Mouse (Mus musculus) layer of hippocampus, postnatal 36 days (tissue): ENCODE measurements around the gene Pigr. TPM values are rescaled to one million over a fixed set of nuclear protein-coding genes. Genes with fewer than 3 reads are reported as not detected.

Source experiments
- DNase-seq, 2 experiments: peaks; one replicate each; pipeline ENCODE4 v3.0.0; 2022
- total RNA-seq, 2 experiments: library from RNA; stranded (reverse); gene quantifications; 2 replicates each; pipeline ENCODE4 v1.2.3; 2021

The Pigr gene
- total RNA-seq, 2 experiments from 2014 or later: not detected

DNA sequence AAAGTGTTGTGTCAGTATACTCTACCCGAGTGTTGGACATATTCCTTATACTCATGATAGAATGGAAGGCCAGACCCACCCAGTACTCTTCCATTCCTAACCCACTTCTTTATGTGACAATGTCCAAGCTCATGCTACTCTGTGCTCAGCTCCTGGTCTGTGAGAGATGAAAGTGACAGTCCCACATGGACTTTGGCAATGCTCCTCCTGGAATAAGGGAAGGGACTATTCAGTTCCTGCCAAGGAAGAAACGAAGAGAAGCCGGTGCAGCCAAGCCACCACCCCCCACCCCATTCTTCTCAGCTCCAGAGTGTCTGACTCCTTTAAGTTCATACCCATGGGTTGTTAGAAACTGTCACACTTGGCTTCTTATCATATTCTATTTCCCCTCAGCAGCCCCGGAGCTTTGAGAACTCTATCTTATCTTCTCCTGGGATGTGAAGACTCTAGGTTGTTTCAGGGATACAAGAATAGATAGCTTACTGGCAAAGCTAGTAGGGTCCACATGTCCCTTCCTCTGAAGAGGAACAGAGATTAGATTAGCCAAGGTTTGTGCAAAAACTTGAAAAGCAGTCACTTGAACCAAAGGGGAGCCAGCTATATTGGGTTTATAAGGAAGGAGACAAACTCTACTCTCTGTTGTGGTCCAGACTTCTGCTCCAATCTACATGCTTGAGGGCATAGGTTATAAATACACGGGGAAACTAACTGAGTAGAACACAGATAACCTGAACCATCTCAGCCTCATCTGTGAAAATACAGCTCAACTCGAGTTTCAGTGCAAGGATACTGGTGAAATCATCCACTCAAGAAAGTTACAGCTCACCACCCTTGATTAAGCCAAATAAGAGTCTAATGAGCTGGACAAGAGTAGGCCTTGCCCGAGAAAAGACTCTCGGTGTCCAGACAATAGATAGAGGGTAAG lies 3.7 kb downstream of the Pigr start:
- DNase-seq: no peak

DNA sequence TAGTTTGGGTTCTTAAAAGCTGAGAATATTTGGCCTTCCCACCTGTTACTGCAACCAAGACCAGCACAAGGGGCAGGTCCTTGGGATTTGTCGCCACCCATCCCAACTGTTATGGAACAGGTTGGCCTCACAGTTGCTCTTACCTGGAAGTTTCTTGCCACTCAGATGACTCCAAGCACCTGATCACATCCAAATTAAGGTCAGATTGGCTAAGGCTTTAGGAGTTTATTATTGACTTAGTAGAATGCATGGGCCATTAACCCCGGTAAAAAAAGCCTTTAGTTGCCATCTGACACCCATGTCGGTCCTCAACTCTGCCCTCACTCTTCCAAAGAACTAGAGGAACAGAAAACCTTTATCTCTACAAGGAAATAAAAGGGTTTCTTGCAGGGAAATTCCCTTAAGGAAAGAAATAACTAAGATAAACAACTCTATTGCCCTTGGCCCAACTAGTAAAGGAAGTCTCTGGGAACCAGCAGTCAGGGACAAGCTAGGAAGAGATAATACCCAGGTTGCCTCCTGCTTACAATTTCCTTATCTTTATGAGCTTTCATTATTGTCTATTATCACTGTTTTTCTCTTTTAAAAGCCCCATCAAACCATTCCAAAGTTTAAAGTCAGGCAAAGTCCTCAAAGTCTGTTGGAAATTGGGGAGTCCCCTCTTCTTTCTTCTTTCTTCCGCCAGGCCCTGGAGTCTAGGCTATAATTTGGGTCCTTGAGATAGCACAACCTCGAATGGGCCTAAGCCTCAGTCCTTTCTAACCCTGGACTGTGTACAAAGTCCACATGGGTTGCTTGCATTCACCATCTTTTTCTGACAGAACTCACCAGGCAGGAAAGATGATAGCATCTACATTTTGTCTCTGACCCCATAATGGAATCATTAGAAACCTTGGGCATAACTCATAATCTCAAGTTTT lies 6.0 kb downstream of the Pigr start:
- no peak for DNase-seq

DNA sequence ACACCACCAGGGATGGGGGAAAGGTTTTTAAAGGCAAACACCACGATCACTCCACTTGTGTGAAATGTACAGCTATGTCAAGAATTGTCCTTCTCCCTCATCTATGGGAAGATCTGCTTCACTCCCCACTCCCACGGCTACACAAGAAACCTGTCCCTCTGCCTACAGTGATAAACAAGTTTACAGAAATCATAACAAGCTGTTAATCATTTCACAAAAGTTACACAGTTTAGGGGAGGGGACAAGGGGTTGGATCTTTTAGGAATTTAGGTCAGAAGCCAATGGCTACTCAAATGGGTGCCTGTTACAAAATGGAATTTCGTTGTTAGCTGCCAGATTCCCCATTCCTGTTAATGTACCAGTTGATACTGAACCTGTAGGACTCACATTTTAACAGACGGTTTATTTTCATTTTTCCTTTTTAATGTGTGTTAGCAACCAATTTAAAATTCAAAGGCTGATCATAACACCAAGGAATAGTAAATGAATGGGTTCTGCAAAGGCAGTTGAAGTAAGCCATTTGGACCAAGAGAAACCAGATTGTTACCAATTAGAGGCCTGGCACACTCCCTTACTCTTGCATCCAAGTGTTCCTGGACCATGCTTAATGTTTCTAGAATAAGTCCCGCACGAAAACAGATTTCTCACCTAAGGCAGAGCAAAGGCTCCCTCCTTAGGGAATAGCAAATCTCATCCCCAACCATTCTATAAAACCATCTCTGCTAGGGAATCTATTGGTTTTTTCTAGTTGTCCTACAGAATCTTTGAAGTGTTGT lies 8.9 kb downstream of the Pigr start:
- peak in 1 of 2 experiments; percentile 35 for DNase-seq

DNA sequence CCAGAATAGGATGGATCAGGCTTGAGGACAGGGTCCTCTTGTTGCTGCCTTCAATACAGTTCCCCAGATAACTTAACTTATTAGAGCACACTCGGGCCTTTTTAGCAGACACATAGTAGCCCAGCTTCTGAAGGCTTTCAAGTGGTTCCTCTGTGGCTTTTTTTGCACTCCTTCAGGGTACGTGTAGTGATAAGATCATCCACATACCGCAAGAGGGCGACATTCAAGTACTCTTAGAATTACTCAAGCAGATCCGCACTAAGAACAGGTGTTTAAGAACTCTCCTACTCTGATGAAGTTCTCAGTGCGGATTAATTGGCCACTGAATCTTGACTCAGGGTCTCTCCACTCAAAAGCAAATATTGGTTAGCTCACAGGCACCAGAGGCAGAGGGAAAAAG lies 11.8 kb downstream of the Pigr start:
- DNase-seq: no peak

DNA sequence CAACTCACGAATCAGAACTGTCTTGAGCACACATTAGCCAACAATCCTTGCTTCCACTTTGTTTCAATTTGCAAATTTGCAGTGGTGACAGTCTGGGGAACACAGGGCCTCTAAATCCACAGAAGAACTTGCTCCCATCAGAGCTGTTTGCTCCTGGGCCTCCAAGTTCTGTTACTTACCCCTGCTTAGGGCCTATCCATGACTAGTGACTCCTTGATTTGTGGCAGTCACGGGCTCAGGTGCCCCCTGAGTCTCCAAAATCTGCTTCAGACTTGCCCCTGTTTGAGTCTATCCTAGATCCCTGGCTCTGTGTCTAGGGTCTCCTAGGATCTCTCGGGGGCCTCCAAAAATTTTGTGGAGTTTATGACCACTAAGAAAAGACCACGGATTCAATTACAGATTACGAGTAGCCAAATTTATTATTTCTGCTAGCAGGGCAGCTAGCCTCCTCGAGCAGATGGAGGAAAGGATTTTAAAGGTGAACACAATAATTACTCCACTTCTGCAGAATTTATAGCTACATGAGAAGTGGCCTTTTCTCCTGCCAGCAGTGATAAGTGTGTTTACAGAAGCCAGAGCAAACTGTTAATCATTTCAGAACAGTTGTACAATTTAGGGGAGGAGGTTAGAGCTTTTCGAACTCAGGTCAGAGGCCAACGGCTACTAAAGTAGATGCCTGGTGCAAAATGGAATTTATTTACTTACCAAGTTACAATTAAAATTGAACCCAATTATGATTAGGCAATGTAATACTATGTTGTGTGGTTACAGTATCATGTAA lies 14.3 kb downstream of the Pigr start:
- DNase-seq: no peak

DNA sequence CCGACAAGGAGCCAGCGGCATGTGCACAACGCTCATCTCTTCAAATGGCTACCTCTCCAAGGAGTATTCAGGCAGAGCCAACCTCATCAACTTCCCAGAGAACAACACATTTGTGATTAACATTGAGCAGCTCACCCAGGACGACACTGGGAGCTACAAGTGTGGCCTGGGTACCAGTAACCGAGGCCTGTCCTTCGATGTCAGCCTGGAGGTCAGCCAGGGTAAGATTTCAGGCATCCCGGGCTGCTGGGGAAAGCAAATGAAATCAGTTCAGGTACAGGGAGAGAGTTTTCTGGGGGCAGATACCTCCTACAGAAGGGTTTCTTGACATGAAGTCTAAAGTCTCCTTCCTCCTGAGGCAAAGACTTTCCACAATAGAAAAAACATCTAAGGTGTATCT lies 15.1 kb downstream of the Pigr start:
- no peak for DNase-seq

DNA sequence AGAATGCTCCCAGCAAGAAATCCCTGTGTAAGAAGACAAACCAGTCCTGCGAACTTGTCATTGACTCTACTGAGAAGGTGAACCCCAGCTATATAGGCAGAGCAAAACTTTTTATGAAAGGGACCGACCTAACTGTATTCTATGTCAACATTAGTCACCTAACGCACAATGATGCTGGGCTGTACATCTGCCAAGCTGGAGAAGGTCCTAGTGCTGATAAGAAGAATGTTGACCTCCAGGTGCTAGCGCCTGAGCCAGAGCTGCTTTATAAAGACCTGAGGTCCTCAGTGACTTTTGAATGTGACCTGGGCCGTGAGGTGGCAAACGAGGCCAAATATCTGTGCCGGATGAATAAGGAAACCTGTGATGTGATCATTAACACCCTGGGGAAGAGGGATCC lies 18.0 kb downstream of the Pigr start:
- DNase-seq: no peak

DNA sequence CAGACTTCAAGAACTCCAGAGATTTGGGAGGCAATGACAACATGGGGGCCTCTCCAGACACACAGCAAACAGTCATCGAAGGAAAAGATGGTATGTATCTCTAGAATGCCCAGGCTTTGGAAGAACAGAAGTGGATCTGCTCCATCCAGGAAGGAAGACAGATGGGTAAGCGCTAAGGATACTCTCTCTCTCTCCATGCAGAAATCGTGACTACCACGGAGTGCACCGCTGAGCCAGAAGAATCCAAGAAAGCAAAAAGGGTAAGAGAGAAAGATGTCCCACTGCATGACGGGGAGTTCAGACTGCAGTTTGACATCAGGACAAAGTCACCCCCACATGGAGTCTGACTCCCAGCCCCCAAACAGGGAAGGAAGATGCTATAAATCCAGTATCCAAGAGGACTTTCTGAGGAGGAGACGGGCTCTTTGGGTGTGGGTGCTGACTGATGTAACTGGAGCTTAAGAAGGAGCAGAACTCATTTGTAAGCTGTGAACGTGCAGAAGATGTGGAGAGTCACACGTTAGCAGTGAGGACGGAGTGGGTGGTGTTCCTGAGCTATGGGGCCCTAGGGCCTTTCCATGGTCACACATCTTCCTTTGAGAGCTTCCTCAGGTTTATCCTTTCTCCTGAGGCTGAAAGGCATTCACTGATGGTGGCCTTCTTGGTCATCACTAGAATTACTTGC lies 23.2 kb downstream of the Pigr start:
- DNase-seq: no peak

DNA sequence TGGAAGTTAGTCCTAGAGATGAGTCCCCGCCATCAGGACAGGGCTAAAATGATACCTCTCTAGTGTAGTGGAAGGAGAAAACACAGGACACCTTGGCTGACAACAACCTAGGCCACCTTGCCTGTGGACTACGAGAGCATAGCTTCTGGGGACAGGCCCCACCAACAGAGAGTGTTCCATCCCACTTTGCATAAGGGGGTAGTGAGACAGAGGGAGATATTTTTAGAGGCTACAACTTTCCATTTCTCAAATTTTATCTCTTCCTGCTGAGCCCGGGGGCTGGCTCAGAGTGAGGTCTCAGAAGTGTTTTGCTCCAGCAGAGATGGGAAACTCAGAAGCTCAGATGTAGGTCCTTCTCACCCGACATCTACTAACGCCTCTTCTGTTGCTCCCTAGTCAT lies 23.9 kb downstream of the Pigr start:
- no peak for DNase-seq

DNA sequence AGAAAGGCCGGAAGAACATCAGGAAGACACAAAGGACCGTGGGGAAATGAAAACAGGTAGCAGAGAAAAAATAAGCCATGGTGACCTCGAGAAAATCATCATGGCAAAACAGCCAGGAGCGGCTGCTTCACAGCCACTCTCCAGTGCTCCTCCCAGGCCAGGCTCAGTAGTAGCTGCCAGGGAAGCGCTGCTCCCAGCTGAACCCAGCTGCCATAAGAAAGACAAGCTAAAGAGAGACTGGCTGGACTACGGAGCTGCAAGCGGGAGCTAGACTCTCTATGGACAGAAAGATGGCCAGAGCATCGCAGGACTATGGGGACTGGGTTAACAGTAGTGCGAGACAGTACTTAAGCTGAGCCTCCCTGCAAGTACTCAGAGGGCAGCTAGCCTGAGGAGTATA lies 28.3 kb downstream of the Pigr start:
- no peak for DNase-seq

DNA sequence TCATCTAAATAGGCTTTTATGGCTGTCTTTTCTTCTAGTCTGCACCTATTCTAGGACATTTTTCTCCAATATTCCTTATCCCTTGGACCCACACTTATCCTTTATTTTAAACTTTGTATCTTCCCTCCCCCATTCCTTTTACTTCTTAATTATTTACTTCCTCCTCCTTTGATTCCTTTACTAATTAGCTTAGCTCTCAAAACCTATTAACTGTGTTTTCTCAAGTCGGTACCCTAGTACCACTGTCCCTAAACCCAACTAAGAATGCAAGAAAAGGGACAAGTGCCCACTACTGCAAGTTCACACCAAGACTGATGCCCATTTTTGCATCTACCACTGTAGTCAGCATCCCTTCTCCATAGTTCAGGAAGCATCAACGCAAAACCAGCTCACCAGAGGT lies 29.2 kb downstream of the Pigr start:
- DNase-seq: no peak

DNA sequence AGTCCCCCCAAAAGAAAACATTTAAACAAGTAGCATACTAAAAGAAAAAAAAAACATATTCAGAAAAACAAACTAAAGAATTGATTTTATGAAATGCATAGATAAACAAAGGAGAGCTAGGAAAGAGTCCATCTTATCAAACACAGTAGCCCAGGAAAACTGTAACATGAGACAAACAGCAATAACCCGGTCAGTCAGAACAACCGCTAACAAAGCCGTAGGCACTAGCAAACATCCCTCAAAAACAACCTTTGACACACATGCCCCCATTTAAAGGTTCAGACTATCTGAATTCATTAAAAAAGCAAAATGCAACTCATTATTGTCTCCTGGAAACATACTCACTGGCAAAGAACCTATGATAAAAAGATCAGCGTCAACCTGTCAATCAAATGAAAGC lies 31.0 kb downstream of the Pigr start:
- no peak for DNase-seq

DNA sequence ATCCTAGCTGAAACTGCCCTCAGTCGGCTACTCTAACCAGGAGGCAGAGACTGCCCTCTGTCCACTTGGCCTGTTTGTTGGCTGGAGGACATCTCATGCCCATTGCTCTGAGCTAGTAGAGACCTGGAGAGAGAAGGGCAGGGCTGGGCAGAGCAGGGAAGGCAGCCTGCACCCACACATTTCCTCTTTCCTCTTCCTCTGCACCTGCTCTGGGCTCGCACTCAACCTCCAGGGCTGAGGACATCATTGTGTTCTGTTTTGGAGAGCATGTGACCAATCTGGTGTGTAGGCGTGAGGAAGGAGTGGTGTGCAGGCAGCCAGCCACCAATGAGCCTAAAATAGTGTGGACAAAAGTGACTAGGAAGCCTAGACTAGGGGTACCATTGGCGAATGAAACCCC lies 37.8 kb downstream of the Pigr start:
- no peak for DNase-seq

DNA sequence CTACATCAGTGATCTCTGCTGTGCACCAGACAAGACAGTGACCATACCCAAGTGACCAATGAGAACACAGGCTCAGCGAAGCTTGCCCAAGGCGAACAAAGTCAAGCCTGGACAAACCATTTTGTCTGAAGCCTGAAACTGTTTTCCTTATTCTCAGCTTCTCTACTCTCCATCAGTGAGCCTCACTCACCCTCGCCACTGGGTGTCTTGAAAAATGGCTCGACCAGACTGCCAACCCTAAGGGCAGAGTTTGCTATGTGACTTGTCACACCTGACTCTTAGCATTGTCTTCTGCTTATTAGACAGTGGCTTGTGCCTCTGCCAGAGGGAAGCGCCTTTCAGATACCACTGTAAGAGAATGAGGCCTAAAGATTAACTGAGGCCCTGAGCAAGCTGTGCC lies 38.3 kb downstream of the Pigr start:
- DNase-seq: no peak

DNA sequence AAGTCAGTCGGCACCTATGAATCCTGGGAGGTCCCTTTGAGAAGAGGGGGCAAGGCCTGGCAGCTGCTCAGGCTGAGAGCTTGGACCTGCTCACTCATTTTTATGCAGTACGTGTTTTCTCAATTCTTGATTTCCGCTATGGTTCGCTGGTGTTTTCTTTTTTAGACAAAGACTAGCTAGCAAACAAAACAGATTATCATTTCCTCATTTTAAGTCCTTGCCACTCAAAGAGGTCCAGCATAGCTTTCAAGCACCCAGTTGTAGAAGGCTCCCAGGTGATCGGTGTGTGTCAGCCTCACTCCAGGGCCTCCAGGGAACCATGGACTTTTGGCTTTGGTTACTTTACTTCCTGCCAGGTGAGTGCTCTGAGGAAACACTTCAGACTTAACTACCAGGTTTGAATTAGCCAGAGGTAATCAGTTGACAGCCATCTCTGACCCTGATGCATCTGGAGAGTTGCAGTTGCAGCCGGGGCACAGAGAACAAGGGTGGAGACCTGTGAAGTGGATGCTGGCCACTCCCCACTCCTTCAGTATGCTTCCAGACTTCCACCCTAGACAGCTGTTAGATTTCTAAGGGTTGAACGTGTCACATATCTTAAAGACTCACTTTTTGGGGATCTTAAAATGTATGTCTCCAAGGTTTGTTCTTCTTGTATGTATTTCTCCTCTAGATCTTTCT lies 39.2 kb downstream of the Pigr start, which contains the start of gene Fcmr:
Gene Fcmr, plus strand, starts transcription at position 129 of the 681 bp plus-strand sequence.
- DNase-seq: no peak

DNA sequence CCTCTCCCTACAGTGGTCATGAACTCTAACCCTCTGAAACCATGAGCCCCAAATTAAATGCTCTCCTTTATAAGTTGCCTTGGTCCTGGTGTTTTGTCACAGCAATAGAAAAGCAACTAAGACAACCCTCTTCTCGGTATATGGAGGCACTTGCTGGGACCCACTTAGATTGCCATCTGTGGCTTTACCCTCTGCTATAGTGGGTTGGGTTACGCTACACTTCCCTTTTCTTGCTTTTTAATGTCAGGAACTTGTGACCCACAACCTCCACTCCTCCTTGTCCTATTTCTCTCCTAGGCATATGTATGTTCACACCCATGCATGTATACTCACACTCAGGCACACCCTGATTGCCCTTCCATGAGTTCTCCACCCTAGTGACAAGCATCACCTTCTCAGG lies 46.4 kb downstream of the Pigr start:
- DNase-seq: no peak

DNA sequence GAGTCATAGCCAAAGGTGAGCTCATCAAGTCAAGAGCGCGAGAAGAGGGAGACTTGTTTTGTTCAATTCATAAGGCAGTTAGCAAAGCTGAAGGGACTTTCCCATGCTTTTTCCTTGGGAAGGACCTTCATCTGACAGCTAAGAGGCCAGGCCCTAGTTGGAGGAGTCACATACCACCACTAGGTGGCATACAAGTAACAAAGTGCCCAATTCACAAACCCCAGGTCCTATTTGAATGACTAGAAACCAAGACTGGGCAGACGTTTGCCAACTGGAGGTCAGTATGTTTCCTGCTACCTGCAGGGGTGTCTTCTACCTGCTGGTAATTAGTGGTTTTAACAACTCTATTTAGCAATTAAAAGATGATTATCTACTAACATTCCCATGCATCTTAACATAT lies 48.7 kb downstream of the Pigr start:
- DNase-seq: peak; percentile 11 to 36

DNA sequence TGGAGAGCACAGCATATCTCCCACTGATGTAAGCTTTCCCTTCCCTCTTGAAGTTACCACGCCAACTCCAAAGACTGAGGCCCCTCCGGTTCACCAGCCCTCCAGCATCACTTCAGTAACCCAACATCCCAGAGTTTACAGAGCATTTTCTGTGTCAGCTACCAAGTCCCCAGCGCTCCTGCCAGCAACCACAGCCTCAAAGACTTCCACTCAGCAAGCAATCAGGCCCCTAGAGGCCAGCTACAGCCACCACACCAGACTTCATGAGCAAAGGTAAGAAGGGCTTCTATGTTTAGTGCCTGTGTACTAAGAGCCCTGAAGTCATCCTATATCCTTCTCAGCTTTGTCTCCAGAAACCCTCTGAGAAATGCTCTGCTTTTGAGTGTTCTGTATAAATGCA lies 49.4 kb downstream of the Pigr start:
- no peak for DNase-seq

DNA sequence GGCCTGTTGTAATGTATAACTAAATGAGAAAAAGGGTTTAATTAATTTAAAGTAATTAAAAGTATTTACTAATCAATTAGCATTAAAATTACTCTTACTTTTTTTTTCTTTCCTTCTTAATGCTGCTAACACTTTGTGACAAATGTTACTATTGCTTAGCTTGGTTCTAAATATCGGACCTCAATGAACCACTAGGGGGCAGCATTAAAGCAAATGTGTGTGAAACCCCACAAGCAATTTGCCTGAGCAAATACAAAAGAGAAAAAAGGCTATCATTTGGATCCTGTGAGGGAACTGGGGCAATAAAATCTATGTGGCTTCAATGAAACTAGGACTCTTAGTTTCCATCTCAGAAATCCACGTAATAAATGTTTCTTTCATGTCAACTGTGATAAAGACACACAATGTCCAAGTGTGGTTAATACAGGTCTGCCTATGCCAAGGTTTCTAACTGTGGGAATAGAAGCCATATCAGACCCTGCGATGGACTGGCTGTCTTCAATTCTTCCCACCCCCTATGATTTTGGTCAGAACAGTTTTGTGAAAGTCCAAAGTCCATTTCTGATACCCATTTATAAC lies 50.5 kb downstream of the Pigr start:
- DNase-seq: peak in 1 of 2 experiments; percentile 26
